In genomic region chr9:65347112-65347850, GRCm38 (mm10) we compare ENCODE assay signal across 8 mouse cellular contexts. TPM values are rescaled to one million over a fixed set of nuclear protein-coding genes. Genes with fewer than 3 reads are reported as not detected.
A peak's percentile ranks its signal among the peaks of the same experiment; 100 is the strongest.
DNase-seq lines count a peak whose midpoint lies in the region; ATAC-seq and TF ChIP-seq lines count a peak whose summit lies in the region.

No protein-coding gene starts in this region.

- H3K4me3 ChIP-seq in cerebellum, adult 2 months (replicated peaks; ENCODE audit: insufficient read depth, low read depth, low read length) = peak overlapping the region; percentile 67
- peak overlapping the region; percentile 60 for H3K4me3 ChIP-seq in C2C12 (ENCODE audit: insufficient read depth, poor library complexity, severe bottlenecking)
- H3K4me3 ChIP-seq in forebrain, embryonic 13.5 days = peak overlapping the region; percentile 90
- peak overlapping the region; percentile 99 for H3K4me3 ChIP-seq in liver, embryonic 12.5 days

- peaks cover 42% of the 10 kb centered on the region for H3K79me3 ChIP-seq in C2C12 (ENCODE audit: low read depth)

- H3K4me2 ChIP-seq in forebrain, embryonic 13.5 days = peak overlapping the region; percentile 98
- H3K4me2 ChIP-seq in liver, embryonic 12.5 days = peak overlapping the region; percentile 94

- no peak for TF ChIP-seq CTCF in cerebellum, adult 2 months (IDR thresholded peaks at IDR 0.05; ENCODE audit: borderline replicate concordance, insufficient read depth, low read depth, low read length)
- no peak for TF ChIP-seq CTCF in C2C12 (IDR thresholded peaks at IDR 0.05; ENCODE audit: control insufficient read depth, insufficient read depth, insufficient read length)

- H3K27ac ChIP-seq in cerebellum, adult 2 months (ENCODE audit: insufficient read depth, low read length) = 0 out of 2 replicates have a peak overlapping the region, but pooled peaks have one; percentile 9
- peak overlapping the region; percentile 95; the same call in 1 of the 2 replicates for H3K27ac ChIP-seq in forebrain, embryonic 13.5 days
- peak overlapping the region; percentile 97 for H3K27ac ChIP-seq in liver, embryonic 12.5 days

- H3K36me3 ChIP-seq in C2C12 (ENCODE audit: control insufficient read depth, insufficient read depth) = no peaks in the 10 kb centered on the region
- no peaks in the 10 kb centered on the region for H3K36me3 ChIP-seq in forebrain, embryonic 13.5 days (ENCODE audit: poor library complexity, severe bottlenecking)
- no peaks in the 10 kb centered on the region for H3K36me3 ChIP-seq in liver, embryonic 12.5 days

- H3ac ChIP-seq in C2C12 (ENCODE audit: control insufficient read depth, insufficient read length, low read depth) = peak overlapping the region; percentile 88

- ATAC-seq in forebrain, embryonic 13.5 days = no peak
- 0 out of 2 replicates have a peak, but pooled peaks have one; percentile 14 for ATAC-seq in liver, embryonic 12.5 days

- peaks cover 3% of the 10 kb centered on the region for H3K4me1 ChIP-seq in cerebellum, adult 2 months (ENCODE audit: control insufficient read depth, insufficient read depth, low read length)
- peaks cover 20% of the 10 kb centered on the region for H3K4me1 ChIP-seq in forebrain, embryonic 13.5 days
- peaks cover 33% of the 10 kb centered on the region for H3K4me1 ChIP-seq in liver, embryonic 12.5 days

- 34% methylated on average over 8 of the region's 8 CpGs for WGBS in cerebellum, adult 2 months
- WGBS in forebrain, embryonic 13.5 days = 51% methylated on average over 8 of the region's 8 CpGs
- 27% methylated on average over 8 of the region's 8 CpGs for WGBS in liver, embryonic 12.5 days (ENCODE audit: insufficient replicate concordance)

- no peak for DNase-seq in cerebellum, adult 2 months
- DNase-seq in cerebellum, adult 11 months = no peak
- DNase-seq in B cell, adult 2 months = no peak
- no peak for DNase-seq in cerebellum, postnatal 14 days
- DNase-seq in embryo, embryonic 9.5 days (ENCODE audit: extremely low spot score) = no peak

- H3K79me2 ChIP-seq in C2C12 (ENCODE audit: control insufficient read depth, insufficient read depth) = peaks cover 56% of the 10 kb centered on the region

- TF ChIP-seq POLR2A in cerebellum, adult 2 months (IDR thresholded peaks at IDR 0.05; ENCODE audit: borderline replicate concordance, insufficient read depth, low read length) = no peak

- H3K9me3 ChIP-seq in forebrain, embryonic 13.5 days (replicated peaks) = no peaks in the 10 kb centered on the region
- peaks cover 6% of the 10 kb centered on the region for H3K9me3 ChIP-seq in liver, embryonic 12.5 days (replicated peaks)

- no peaks in the 10 kb centered on the region for H3K27me3 ChIP-seq in cerebellum, adult 2 months (ENCODE audit: control insufficient read depth, insufficient read depth, low read length)
- no peaks in the 10 kb centered on the region for H3K27me3 ChIP-seq in C2C12 (ENCODE audit: control insufficient read depth, insufficient read depth, insufficient read length)
- H3K27me3 ChIP-seq in forebrain, embryonic 13.5 days = no peaks in the 10 kb centered on the region
- H3K27me3 ChIP-seq in liver, embryonic 12.5 days (replicated peaks) = no peaks in the 10 kb centered on the region; the same call in 1 of the 2 replicates

- peak overlapping the region; percentile 93 for H3K9ac ChIP-seq in forebrain, embryonic 13.5 days
- peak overlapping the region; percentile 98 for H3K9ac ChIP-seq in liver, embryonic 12.5 days

TF ChIP-seq in C2C12, 6 proteins besides CTCF, POLR2A, EP300 and RAD21:
- TF ChIP-seq FOSL1 (IDR thresholded peaks at IDR 0.05; ENCODE audit: insufficient read depth, low read length, poor library complexity, severe bottlenecking) (no peak), MAX (IDR thresholded peaks at IDR 0.05) (no peak), MYOD1 (IDR thresholded peaks at IDR 0.05; ENCODE audit: control insufficient read depth, insufficient read length, low read depth) (no peak), USF1 (IDR thresholded peaks at IDR 0.05; ENCODE audit: low read depth) (no peak), CEBPB (IDR thresholded peaks at IDR 0.05; ENCODE audit: low read depth) (no peak), MYOG (IDR thresholded peaks at IDR 0.05; ENCODE audit: control insufficient read depth, extremely low read depth, insufficient read length) (no peak)
TF ChIP-seq in C2C12: peak in this region for 0.

RNA-seq across cellular contexts. Expression of gene Pdcd7, which starts 1.4 kb away (rescaled TPM):
- polyA plus RNA-seq in cerebellum, adult 2 months (2012; rRNA removed) = 19.8 and 20.1 TPM in 2 replicates
- 9.7 TPM for polyA plus RNA-seq in C2C12 (2012; fragmentation: generic; extraction: Trizol)
- 8.3 and 8.5 TPM in 2 replicates for polyA plus RNA-seq in forebrain, embryonic 13.5 days (2015; fragmentation: Nextera tagmentation; extraction: Ambion mirVana)
- 9.8 and 10.9 TPM in 2 replicates for polyA plus RNA-seq in liver, embryonic 12.5 days (2016; fragmentation: Nextera tagmentation; extraction: Ambion mirVana)

RNA-seq across cellular contexts. Expression of gene Ubap1l, which starts 13.6 kb away (rescaled TPM):
- polyA plus RNA-seq in cerebellum, adult 2 months (2012; rRNA removed) = 34.2 and 38.1 TPM in 2 replicates
- polyA plus RNA-seq in C2C12 (2012; fragmentation: generic; extraction: Trizol) = 0.21 TPM
- polyA plus RNA-seq in forebrain, embryonic 13.5 days (2015; fragmentation: Nextera tagmentation; extraction: Ambion mirVana) = 0.30 and 0.58 TPM in 2 replicates
- polyA plus RNA-seq in liver, embryonic 12.5 days (2016; fragmentation: Nextera tagmentation; extraction: Ambion mirVana) = not detected in 2 replicates

RNA-seq across cellular contexts. Expression of gene Kbtbd13, which starts 44.2 kb away (rescaled TPM):
- 0.11 and 0.14 TPM in 2 replicates for polyA plus RNA-seq in cerebellum, adult 2 months (2012; rRNA removed)
- not detected for polyA plus RNA-seq in C2C12 (2012; fragmentation: generic; extraction: Trizol)
- 0.50 and 0.70 TPM in 2 replicates for polyA plus RNA-seq in forebrain, embryonic 13.5 days (2015; fragmentation: Nextera tagmentation; extraction: Ambion mirVana)
- polyA plus RNA-seq in liver, embryonic 12.5 days (2016; fragmentation: Nextera tagmentation; extraction: Ambion mirVana) = 0.21 and 0.26 TPM in 2 replicates

RNA-seq across cellular contexts. Expression of gene Rasl12, which starts 51.0 kb away (rescaled TPM):
- polyA plus RNA-seq in cerebellum, adult 2 months (2012; rRNA removed) = 6.3 and 7.4 TPM in 2 replicates
- 0.05 TPM for polyA plus RNA-seq in C2C12 (2012; fragmentation: generic; extraction: Trizol)
- polyA plus RNA-seq in forebrain, embryonic 13.5 days (2015; fragmentation: Nextera tagmentation; extraction: Ambion mirVana) = 6.3 and 6.5 TPM in 2 replicates
- 0.35 and 0.45 TPM in 2 replicates for polyA plus RNA-seq in liver, embryonic 12.5 days (2016; fragmentation: Nextera tagmentation; extraction: Ambion mirVana)

RNA-seq across cellular contexts. Expression of gene Clpx, which starts 53.2 kb away (rescaled TPM):
- polyA plus RNA-seq in cerebellum, adult 2 months (2012; rRNA removed) = 26.5 and 27.3 TPM in 2 replicates
- polyA plus RNA-seq in C2C12 (2012; fragmentation: generic; extraction: Trizol) = 9.3 TPM
- polyA plus RNA-seq in forebrain, embryonic 13.5 days (2015; fragmentation: Nextera tagmentation; extraction: Ambion mirVana) = 44.4 and 44.5 TPM in 2 replicates
- polyA plus RNA-seq in liver, embryonic 12.5 days (2016; fragmentation: Nextera tagmentation; extraction: Ambion mirVana) = 34.9 and 36.8 TPM in 2 replicates

Comparison
In these comparisons a context has a peak if more than half of its experiments do, and no peak if none do; other contexts are left out.
1. H3K27ac ChIP-seq: peak in every context shown above with its lines; median percentile 97 in liver, embryonic 12.5 days; 95 in forebrain, embryonic 13.5 days; 9 in cerebellum, adult 2 months.
2. RNA of gene Ubap1l, which starts 13.6 kb away (polyA plus RNA-seq): 34.2 to 38.1 TPM in cerebellum, adult 2 months; 0.30 to 0.58 TPM in forebrain, embryonic 13.5 days, 0.21 TPM in C2C12 (single experiment) and not detected in liver, embryonic 12.5 days; every median in the first group is over 10 times any median in the second.
3. Peak in every context shown above with its lines, with median percentiles within 50 percentile points of each other: H3K4me3 ChIP-seq.